Mouse (Mus musculus): ENCODE results near the gene Adgrg1. TPM values are rescaled to one million over a fixed set of nuclear protein-coding genes. Genes with fewer than 3 reads are reported as not detected.

The Adgrg1 gene
- polyA plus RNA-seq, 1 experiment from 2014 or later = 116 TPM

- peak overlapping the region; percentile 98 for H3K27ac ChIP-seq (replicated peaks)
- H3K27me3 ChIP-seq (ENCODE audit: low read depth, poor library complexity, severe bottlenecking) = no peaks in the 10 kb centered on the region
- H3K4me1 ChIP-seq = peaks cover 62% of the 10 kb centered on the region
- H3K9me3 ChIP-seq (replicated peaks) = no peaks in the 10 kb centered on the region
- H3K36me3 ChIP-seq = peaks cover 69% of the 10 kb centered on the region
- WGBS = 77% methylated on average over 5 of the region's 5 CpGs
- no peak for DNase-seq (ENCODE audit: low spot score)
- H3K4me3 ChIP-seq = peak overlapping the region; percentile 79; the same call in 1 of the 2 replicates
These were observed 26.6 kb downstream of the Adgrg1 start for GRCm38 (mm10) chr8:95001165-95001564.

- no peaks in the 10 kb centered on the region for H3K27me3 ChIP-seq (ENCODE audit: low read depth, poor library complexity, severe bottlenecking)
- 7% methylated on average over 7 of the region's 7 CpGs for WGBS
- peak overlapping the region; percentile 98 for H3K27ac ChIP-seq (replicated peaks)
- peaks cover 74% of the 10 kb centered on the region for H3K36me3 ChIP-seq
- H3K4me1 ChIP-seq = peaks cover 57% of the 10 kb centered on the region
- peak; percentile 83 for DNase-seq (ENCODE audit: low spot score)
- H3K9me3 ChIP-seq (replicated peaks) = no peaks in the 10 kb centered on the region
- H3K4me3 ChIP-seq = peak overlapping the region; percentile 79; the same call in 1 of the 2 replicates
These were observed 27.1 kb downstream of the Adgrg1 start for GRCm38 (mm10) chr8:95001655-95002054.

GRCm38 (mm10) chr8:95002089-95002655 is 27.6 kb downstream of the Adgrg1 start:
- peaks cover 52% of the 10 kb centered on the region for H3K4me1 ChIP-seq
- no peaks in the 10 kb centered on the region for H3K9me3 ChIP-seq (replicated peaks)
- no peak overlapping the region for H3K4me3 ChIP-seq
- H3K36me3 ChIP-seq = peaks cover 76% of the 10 kb centered on the region
- peak overlapping the region; percentile 98; the same call in 1 of the 2 replicates for H3K27ac ChIP-seq (replicated peaks)
- no peaks in the 10 kb centered on the region for H3K27me3 ChIP-seq (ENCODE audit: low read depth, poor library complexity, severe bottlenecking)
- no peak for DNase-seq (ENCODE audit: low spot score)
- WGBS = 65% methylated on average over 8 of the region's 8 CpGs

- WGBS = 90% methylated on average over 15 of the region's 15 CpGs
These were observed 37.9 kb downstream of the Adgrg1 start for GRCm38 (mm10) chr8:95012442-95012919.

GRCm38 (mm10) chr8:95015866-95016265 is 41.3 kb downstream of the Adgrg1 start:
- no peak for DNase-seq (ENCODE audit: low spot score)
- Histone ChIP-seq H3K36me3 (peaks cover 57% of the 10 kb centered on the region), H3K4me1 (peaks cover 13% of the 10 kb centered on the region; the same call in 1 of the 2 replicates), H3K4me3 (no peak overlapping the region), H3K27me3 (ENCODE audit: low read depth, poor library complexity, severe bottlenecking) (no peaks in the 10 kb centered on the region), H3K9me3 (replicated peaks) (no peaks in the 10 kb centered on the region), H3K27ac (replicated peaks) (no peak overlapping the region)
- WGBS = 90% methylated on average over 4 of the region's 4 CpGs

More at GRCm38 (mm10) chr8:95012442-95012919, 37.9 kb downstream of the Adgrg1 start:
- H3K9me3 ChIP-seq (replicated peaks) = no peaks in the 10 kb centered on the region
- no peak overlapping the region for H3K27ac ChIP-seq (replicated peaks)
- no peaks in the 10 kb centered on the region for H3K27me3 ChIP-seq (ENCODE audit: low read depth, poor library complexity, severe bottlenecking)
- H3K4me1 ChIP-seq = peaks cover 8% of the 10 kb centered on the region; the same call in 1 of the 2 replicates
- DNase-seq (ENCODE audit: low spot score) = no peak
- H3K4me3 ChIP-seq = no peak overlapping the region
- H3K36me3 ChIP-seq = peaks cover 91% of the 10 kb centered on the region

GRCm38 (mm10) chr8:95016684-95017083 is 42.1 kb downstream of the Adgrg1 start:
- no peaks in the 10 kb centered on the region for H3K27me3 ChIP-seq (ENCODE audit: low read depth, poor library complexity, severe bottlenecking)
- no peak overlapping the region for H3K27ac ChIP-seq (replicated peaks)
- H3K4me1 ChIP-seq = peaks cover 13% of the 10 kb centered on the region; the same call in 1 of the 2 replicates
- H3K36me3 ChIP-seq = peaks cover 49% of the 10 kb centered on the region
- WGBS = 69% methylated on average over 4 of the region's 4 CpGs
- H3K4me3 ChIP-seq = no peak overlapping the region
- no peaks in the 10 kb centered on the region for H3K9me3 ChIP-seq (replicated peaks)
- no peak for DNase-seq (ENCODE audit: low spot score)

GRCm38 (mm10) chr8:95017451-95017850 is 42.9 kb downstream of the Adgrg1 start, which contains the start of gene Adgrg3:
TSS of gene Adgrg3 (plus strand) at chr8:95017692.
- Histone ChIP-seq H3K9me3 (replicated peaks) (no peaks in the 10 kb centered on the region), H3K27ac (replicated peaks) (no peak within 1 kb of the TSS), H3K4me1 (peaks cover 18% of the 10 kb centered on the region), H3K4me3 (no peak within 1 kb of the TSS), H3K27me3 (ENCODE audit: low read depth, poor library complexity, severe bottlenecking) (no peaks in the 10 kb centered on the region), H3K36me3 (peaks cover 42% of the 10 kb centered on the region)
- no peak for DNase-seq (ENCODE audit: low spot score)
- WGBS = 85% methylated on average over 11 of the region's 11 CpGs

- Histone ChIP-seq H3K4me1 (peaks cover 24% of the 10 kb centered on the region), H3K4me3 (no peak overlapping the region), H3K36me3 (peaks cover 35% of the 10 kb centered on the region), H3K9me3 (replicated peaks) (no peaks in the 10 kb centered on the region), H3K27me3 (ENCODE audit: low read depth, poor library complexity, severe bottlenecking) (no peaks in the 10 kb centered on the region), H3K27ac (replicated peaks) (no peak overlapping the region)
- WGBS = 91% methylated on average over 9 of the region's 9 CpGs
- DNase-seq (ENCODE audit: low spot score) = no peak
These were observed 43.6 kb downstream of the Adgrg1 start for GRCm38 (mm10) chr8:95017969-95018635.

GRCm38 (mm10) chr8:95020293-95020777 is 45.8 kb downstream of the Adgrg1 start:
- 76% methylated on average over 12 of the region's 12 CpGs for WGBS

GRCm38 (mm10) chr8:95020821-95021220 is 46.3 kb downstream of the Adgrg1 start:
- H3K36me3 ChIP-seq = peaks cover 8% of the 10 kb centered on the region
- H3K27ac ChIP-seq (replicated peaks) = peak overlapping the region; percentile 73
- H3K4me1 ChIP-seq = peaks cover 39% of the 10 kb centered on the region
- 82% methylated on average over 10 of the region's 10 CpGs for WGBS
- DNase-seq (ENCODE audit: low spot score) = no peak
- no peaks in the 10 kb centered on the region for H3K27me3 ChIP-seq (ENCODE audit: low read depth, poor library complexity, severe bottlenecking)
- H3K9me3 ChIP-seq (replicated peaks) = no peaks in the 10 kb centered on the region; the same call in 1 of the 2 replicates
- H3K4me3 ChIP-seq = no peak overlapping the region

More at GRCm38 (mm10) chr8:95020293-95020777, 45.8 kb downstream of the Adgrg1 start:
- DNase-seq (ENCODE audit: low spot score) = no peak
- peaks cover 13% of the 10 kb centered on the region for H3K36me3 ChIP-seq
- peak overlapping the region; percentile 73 for H3K27ac ChIP-seq (replicated peaks)
- H3K9me3 ChIP-seq (replicated peaks) = no peaks in the 10 kb centered on the region
- H3K4me1 ChIP-seq = peaks cover 39% of the 10 kb centered on the region
- no peak overlapping the region for H3K4me3 ChIP-seq
- no peaks in the 10 kb centered on the region for H3K27me3 ChIP-seq (ENCODE audit: low read depth, poor library complexity, severe bottlenecking)

- H3K36me3 ChIP-seq = no peaks in the 10 kb centered on the region
- peak overlapping the region; percentile 26; the same call in 1 of the 2 replicates for H3K4me3 ChIP-seq
- no peaks in the 10 kb centered on the region for H3K27me3 ChIP-seq (ENCODE audit: low read depth, poor library complexity, severe bottlenecking)
- DNase-seq (ENCODE audit: low spot score) = peak; percentile 61
- WGBS = 15% methylated on average over 8 of the region's 8 CpGs
- H3K27ac ChIP-seq (replicated peaks) = no peak overlapping the region
- H3K9me3 ChIP-seq (replicated peaks) = no peaks in the 10 kb centered on the region; the same call in 1 of the 2 replicates
- peaks cover 34% of the 10 kb centered on the region for H3K4me1 ChIP-seq
These were observed 48.6 kb downstream of the Adgrg1 start for GRCm38 (mm10) chr8:95023201-95023600.

GRCm38 (mm10) chr8:95024387-95024786 is 49.8 kb downstream of the Adgrg1 start:
- Histone ChIP-seq H3K9me3 (replicated peaks) (no peaks in the 10 kb centered on the region; the same call in 1 of the 2 replicates), H3K4me1 (peaks cover 34% of the 10 kb centered on the region), H3K27me3 (ENCODE audit: low read depth, poor library complexity, severe bottlenecking) (no peaks in the 10 kb centered on the region), H3K4me3 (no peak overlapping the region), H3K27ac (replicated peaks) (peak overlapping the region; percentile 29; the same call in 1 of the 2 replicates), H3K36me3 (no peaks in the 10 kb centered on the region)
- 81% methylated on average over 4 of the region's 4 CpGs for WGBS
- no peak for DNase-seq (ENCODE audit: low spot score)
